Mouse (Mus musculus): ENCODE results near the gene Gnai2. TPM values are rescaled to one million over a fixed set of nuclear protein-coding genes. Genes with fewer than 3 reads are reported as not detected.
A peak's percentile ranks its signal among the peaks of the same experiment; 100 is the strongest.

The Gnai2 gene
- polyA plus RNA-seq, 1 experiment from 2014 or later = 262 TPM

DNA sequence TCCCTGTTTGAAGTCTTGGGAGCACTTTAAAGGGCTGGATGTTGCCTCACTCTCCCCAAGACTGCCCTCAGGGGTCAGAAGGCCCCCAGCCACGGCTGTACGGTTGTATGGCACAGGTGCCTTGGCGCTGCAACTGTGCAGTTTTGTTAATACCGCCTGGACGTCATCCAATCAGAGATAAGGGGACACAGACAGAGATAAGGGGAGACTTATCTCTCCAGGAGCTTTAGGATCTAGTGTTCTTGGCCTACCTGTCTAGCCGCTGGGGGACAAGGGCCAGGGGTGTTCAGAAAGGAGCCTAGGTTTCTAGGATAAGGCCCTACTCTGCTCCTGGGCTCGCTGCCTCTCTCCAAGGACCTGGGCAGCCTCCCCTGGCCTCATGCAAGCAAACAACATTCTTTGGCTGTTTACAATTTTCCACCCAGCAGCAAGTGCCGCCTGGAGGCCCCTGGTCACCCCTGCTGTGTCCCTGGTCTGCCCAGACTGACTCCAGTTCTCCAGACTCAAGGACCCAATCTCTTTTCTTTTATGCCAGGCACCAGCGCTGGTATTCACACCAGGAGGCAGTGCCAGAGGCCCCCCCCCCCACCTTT lies 27.4 kb downstream of the Gnai2 start:
- Histone ChIP-seq H3K4me1 (peaks cover 42% of the 10 kb centered on the region), H3K9ac (replicated peaks) (no peak overlapping the region), H3K4me2 (no peak overlapping the region), H3K36me3 (no peaks in the 10 kb centered on the region), H3K4me3 (replicated peaks) (no peak overlapping the region), H3K27ac (replicated peaks) (no peak overlapping the region), H3K27me3 (replicated peaks) (no peaks in the 10 kb centered on the region), H3K9me3 (replicated peaks) (no peaks in the 10 kb centered on the region)
- 61% methylated on average over 9 of the region's 9 CpGs for WGBS
- ATAC-seq (ENCODE audit: low FRiP score) = no peak

DNA sequence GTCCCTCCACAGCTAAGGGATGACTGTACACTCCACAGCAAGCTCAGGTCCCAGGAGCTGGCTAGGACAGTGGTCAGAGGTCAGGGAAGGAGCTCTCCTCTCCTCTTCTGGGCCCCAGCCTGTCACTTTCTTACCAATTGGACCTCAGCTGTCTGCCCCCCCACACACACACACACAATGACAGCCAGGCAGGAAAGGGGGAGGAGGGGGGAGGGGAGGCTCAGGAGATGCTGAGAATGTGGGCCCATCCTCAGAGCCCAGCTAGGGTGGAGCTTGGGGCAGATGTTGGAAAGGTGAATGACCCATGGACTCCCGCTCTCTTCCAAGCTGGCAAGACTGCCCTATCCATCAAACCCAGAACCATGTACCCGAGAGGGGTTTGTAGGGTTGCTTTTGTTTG lies 28.1 kb downstream of the Gnai2 start:
- H3K4me1 ChIP-seq = peaks cover 42% of the 10 kb centered on the region
- no peak overlapping the region for H3K27ac ChIP-seq (replicated peaks)
- H3K9ac ChIP-seq (replicated peaks) = no peak overlapping the region
- ATAC-seq (ENCODE audit: low FRiP score) = no peak
- H3K4me3 ChIP-seq (replicated peaks) = no peak overlapping the region
- H3K27me3 ChIP-seq (replicated peaks) = no peaks in the 10 kb centered on the region
- H3K36me3 ChIP-seq = no peaks in the 10 kb centered on the region
- WGBS = 52% methylated on average over 2 of the region's 2 CpGs
- no peaks in the 10 kb centered on the region for H3K9me3 ChIP-seq (replicated peaks)
- peak overlapping the region; percentile 22; the same call in 1 of the 2 replicates for H3K4me2 ChIP-seq

DNA sequence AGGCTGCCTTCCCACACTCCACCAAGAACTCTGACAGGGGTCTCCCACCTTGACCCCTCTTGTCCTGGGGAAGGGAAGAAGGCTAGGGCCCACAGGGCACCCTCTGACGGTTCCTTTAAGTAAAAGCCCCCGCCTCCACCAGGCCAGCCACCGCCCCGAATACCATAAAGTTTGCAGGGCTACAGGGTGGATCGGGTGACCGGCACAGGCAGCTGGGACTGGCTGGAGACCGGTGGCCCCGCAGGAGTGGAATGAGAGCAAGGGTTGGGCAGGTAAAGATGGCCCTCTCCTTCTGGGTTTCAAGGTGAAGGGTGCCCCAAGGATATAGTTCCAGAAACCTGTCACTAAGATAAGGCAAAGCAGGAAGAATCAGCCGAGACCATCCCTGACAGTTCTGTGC lies 28.6 kb downstream of the Gnai2 start:
- Histone ChIP-seq H3K27me3 (replicated peaks) (no peaks in the 10 kb centered on the region), H3K9me3 (replicated peaks) (no peaks in the 10 kb centered on the region), H3K4me1 (peaks cover 41% of the 10 kb centered on the region), H3K4me2 (peak overlapping the region; percentile 22; the same call in 1 of the 2 replicates), H3K36me3 (no peaks in the 10 kb centered on the region), H3K4me3 (replicated peaks) (no peak overlapping the region), H3K9ac (replicated peaks) (no peak overlapping the region), H3K27ac (replicated peaks) (no peak overlapping the region)
- WGBS = 22% methylated on average over 9 of the region's 9 CpGs
- no peak for ATAC-seq (ENCODE audit: low FRiP score)

DNA sequence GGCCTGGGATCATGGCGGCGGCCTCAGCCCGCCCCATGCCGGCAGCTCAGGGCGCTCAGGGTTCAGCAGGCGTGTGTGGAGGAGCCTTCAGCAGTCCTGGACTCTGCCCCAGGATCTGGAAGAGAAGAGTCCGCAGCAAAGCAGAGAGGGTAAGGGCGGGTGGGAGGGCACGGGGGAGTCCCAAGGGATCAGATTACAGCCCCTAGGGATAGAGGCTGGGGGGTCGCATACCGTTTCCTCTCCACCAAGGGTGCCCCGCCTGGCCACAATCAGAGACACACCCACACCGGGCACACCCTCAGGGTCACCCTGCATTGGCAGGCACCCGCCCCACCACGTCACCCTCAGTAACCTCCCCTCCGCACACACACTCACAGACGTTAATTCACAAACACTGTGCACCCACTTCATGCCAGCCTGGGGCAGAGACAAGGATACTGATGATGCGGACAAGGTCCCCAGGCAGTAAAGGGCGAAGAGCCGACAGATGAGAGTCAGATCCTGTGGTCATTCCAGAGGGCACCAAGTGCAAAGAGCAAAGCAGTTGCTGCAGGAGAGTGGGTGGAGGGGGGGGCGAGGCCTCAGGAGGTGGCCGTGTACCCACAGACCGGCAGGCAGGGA lies 30.0 kb downstream of the Gnai2 start:
- H3K4me3 ChIP-seq (replicated peaks) = no peak overlapping the region
- no peaks in the 10 kb centered on the region for H3K36me3 ChIP-seq
- H3K4me2 ChIP-seq = peak overlapping the region; percentile 41
- 38% methylated on average over 23 of the region's 23 CpGs for WGBS
- H3K27ac ChIP-seq (replicated peaks) = no peak overlapping the region
- no peak for ATAC-seq (ENCODE audit: low FRiP score)
- H3K9me3 ChIP-seq (replicated peaks) = no peaks in the 10 kb centered on the region
- no peaks in the 10 kb centered on the region for H3K27me3 ChIP-seq (replicated peaks)
- no peak overlapping the region for H3K9ac ChIP-seq (replicated peaks)
- peaks cover 37% of the 10 kb centered on the region for H3K4me1 ChIP-seq

DNA sequence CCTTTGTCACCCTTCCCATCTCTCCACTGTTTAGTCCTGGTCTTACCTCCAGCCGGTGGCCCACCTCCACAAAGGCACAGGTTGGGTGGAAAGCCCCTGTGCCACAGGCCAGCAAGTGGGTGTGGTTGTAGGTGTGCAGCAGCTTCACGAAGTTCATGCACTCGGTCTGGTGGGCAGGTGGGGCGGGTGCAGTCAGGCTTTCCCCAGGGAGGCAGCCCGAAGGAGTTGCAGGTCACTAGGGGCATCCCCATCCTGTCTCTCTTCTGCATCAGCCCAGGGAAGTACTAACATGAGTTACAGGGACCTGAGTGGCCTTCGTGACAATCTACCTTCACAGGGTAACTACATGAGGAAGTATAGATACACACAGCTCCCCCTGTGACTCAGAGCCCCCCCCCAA lies 31.9 kb downstream of the Gnai2 start:
- no peaks in the 10 kb centered on the region for H3K9me3 ChIP-seq (replicated peaks)
- H3K4me1 ChIP-seq = peaks cover 29% of the 10 kb centered on the region
- no peak overlapping the region for H3K4me2 ChIP-seq
- H3K36me3 ChIP-seq = no peaks in the 10 kb centered on the region
- no peak for ATAC-seq (ENCODE audit: low FRiP score)
- H3K4me3 ChIP-seq (replicated peaks) = no peak overlapping the region
- WGBS = 79% methylated on average over 6 of the region's 6 CpGs
- H3K27me3 ChIP-seq (replicated peaks) = no peaks in the 10 kb centered on the region
- no peak overlapping the region for H3K9ac ChIP-seq (replicated peaks)
- H3K27ac ChIP-seq (replicated peaks) = no peak overlapping the region

DNA sequence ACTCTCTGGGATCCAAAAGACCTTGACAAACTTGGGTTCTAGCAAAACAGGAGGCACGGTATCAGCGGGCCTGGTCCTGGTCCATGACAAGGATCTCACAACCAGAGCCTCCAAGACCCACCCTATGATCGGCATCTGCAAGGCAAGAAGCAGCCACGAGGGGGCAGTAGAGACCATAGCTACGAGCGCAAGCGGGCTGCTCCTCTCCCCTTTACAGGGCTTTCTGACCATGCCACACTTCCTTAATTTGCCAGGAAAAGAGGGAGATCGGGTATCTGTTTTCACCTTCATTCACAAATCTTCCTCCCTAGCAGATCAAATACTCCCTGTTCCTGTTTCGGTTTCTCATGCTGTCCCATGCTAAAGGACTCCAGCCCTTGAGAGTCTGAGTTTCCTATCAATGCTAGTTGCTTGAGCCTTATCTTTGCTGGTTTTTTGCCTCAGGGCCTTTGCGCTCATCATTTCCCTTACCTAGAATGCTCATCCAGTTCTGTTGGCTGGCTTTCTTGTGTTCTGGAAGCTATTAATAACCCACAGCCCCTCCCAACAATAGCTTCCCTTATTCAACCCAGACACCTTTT lies 33.0 kb downstream of the Gnai2 start:
- Histone ChIP-seq H3K27ac (replicated peaks) (peak overlapping the region; percentile 64), H3K36me3 (no peaks in the 10 kb centered on the region), H3K27me3 (replicated peaks) (no peaks in the 10 kb centered on the region), H3K4me1 (peaks cover 20% of the 10 kb centered on the region), H3K4me3 (replicated peaks) (no peak overlapping the region), H3K9me3 (replicated peaks) (no peaks in the 10 kb centered on the region), H3K9ac (replicated peaks) (no peak overlapping the region), H3K4me2 (no peak overlapping the region; the same call in 1 of the 2 replicates)
- ATAC-seq (ENCODE audit: low FRiP score) = peak; percentile 62; the same call in 1 of the 2 replicates
- 14% methylated on average over 10 of the region's 10 CpGs for WGBS

DNA sequence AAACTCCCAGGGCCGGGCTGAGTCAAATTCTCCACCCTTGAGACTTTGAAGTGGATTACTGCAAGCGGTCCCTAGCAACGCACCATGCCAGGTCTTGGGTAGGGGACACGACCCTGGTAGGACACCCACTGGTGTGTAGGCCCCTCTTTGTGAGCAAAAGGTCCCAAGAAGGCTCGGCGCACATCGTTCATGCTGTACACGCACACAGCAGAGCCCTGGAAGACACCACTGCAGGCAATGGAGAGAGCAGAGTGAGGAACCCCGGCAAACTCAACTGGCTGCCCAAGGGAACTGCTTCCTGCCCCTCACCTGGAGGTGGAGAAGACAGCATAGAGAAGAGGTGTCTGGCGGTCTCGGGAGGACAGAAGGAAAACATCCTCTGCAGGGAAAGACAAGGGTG lies 33.9 kb downstream of the Gnai2 start:
- Histone ChIP-seq H3K36me3 (no peaks in the 10 kb centered on the region), H3K4me2 (no peak overlapping the region), H3K4me1 (peaks cover 16% of the 10 kb centered on the region), H3K9ac (replicated peaks) (no peak overlapping the region), H3K9me3 (replicated peaks) (no peaks in the 10 kb centered on the region), H3K27me3 (replicated peaks) (no peaks in the 10 kb centered on the region), H3K27ac (replicated peaks) (no peak overlapping the region), H3K4me3 (replicated peaks) (no peak overlapping the region)
- 88% methylated on average over 11 of the region's 11 CpGs for WGBS
- no peak for ATAC-seq (ENCODE audit: low FRiP score)

DNA sequence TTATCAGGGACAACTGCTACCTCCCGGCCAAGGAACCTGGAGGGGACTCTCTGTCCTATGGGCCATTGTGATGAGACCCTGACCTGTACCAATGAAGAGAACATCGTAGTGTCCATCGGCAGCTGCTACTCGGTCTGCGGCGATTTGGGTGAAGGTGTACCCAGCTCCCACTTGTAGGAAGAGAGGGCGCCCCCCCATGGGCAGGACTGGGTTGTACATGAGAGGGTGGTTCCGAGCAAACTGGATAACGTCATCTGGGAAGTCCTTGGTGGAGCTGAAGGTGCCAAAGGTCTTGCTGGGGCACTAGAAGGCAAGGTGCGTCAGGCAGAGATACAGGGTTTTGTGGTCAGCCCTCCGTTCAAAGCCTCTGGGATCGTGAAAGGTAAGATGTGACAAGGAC lies 34.4 kb downstream of the Gnai2 start:
- H3K4me2 ChIP-seq = no peak overlapping the region
- H3K9me3 ChIP-seq (replicated peaks) = no peaks in the 10 kb centered on the region
- no peak overlapping the region for H3K4me3 ChIP-seq (replicated peaks)
- 87% methylated on average over 12 of the region's 12 CpGs for WGBS
- peaks cover 13% of the 10 kb centered on the region for H3K4me1 ChIP-seq
- H3K27me3 ChIP-seq (replicated peaks) = no peaks in the 10 kb centered on the region
- H3K27ac ChIP-seq (replicated peaks) = no peak overlapping the region
- no peak overlapping the region for H3K9ac ChIP-seq (replicated peaks)
- no peaks in the 10 kb centered on the region for H3K36me3 ChIP-seq
- ATAC-seq (ENCODE audit: low FRiP score) = no peak

DNA sequence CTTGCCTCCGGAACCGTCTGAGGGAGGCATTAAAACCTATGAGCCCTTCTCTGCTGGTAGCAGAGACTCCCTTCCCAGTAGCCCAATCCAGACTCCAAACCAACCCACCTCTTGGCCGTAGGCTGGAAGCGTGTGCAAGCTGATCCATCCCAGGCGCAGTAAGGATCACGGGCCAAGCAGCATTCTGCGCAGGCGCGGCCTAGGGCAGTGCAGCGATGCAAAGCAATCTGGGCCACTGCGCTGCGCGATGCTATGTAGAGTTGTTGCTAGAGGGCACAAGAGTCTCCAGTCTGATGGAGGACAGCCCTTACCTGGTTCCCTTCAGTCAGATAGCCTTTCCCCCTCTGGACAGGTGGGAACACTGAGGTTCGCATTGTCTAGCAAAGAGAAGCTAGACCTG lies 35.3 kb downstream of the Gnai2 start:
- WGBS = 76% methylated on average over 14 of the region's 14 CpGs
- Histone ChIP-seq H3K9ac (replicated peaks) (no peak overlapping the region), H3K4me2 (no peak overlapping the region), H3K36me3 (no peaks in the 10 kb centered on the region), H3K9me3 (replicated peaks) (no peaks in the 10 kb centered on the region), H3K27me3 (replicated peaks) (no peaks in the 10 kb centered on the region), H3K4me1 (peaks cover 12% of the 10 kb centered on the region), H3K27ac (replicated peaks) (no peak overlapping the region), H3K4me3 (replicated peaks) (no peak overlapping the region)
- no peak for ATAC-seq (ENCODE audit: low FRiP score)

DNA sequence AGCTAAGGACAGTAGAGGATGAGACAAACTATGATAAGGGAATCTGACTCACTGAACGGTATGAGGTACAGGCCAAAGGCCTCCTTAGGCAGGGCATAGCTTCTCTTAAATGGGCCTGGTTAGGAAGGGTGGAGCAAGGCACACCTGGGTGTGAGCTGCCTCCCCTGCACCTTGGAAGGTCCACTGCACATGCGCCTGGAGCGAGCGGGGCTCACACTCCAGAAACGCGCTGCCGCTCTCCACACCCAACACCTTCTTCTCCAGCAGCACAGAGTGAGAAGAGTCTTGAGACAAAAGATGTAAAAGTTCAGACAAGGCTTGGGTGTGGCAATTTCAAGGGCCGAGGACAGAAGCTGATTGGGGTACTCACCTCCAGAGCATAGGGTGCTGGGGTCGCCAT lies 35.7 kb downstream of the Gnai2 start:
- peaks cover 9% of the 10 kb centered on the region for H3K4me1 ChIP-seq
- WGBS = 90% methylated on average over 9 of the region's 9 CpGs
- no peaks in the 10 kb centered on the region for H3K9me3 ChIP-seq (replicated peaks)
- no peak for ATAC-seq (ENCODE audit: low FRiP score)
- H3K4me2 ChIP-seq = no peak overlapping the region
- H3K9ac ChIP-seq (replicated peaks) = no peak overlapping the region
- H3K27me3 ChIP-seq (replicated peaks) = no peaks in the 10 kb centered on the region
- peaks cover under 1% of the 10 kb centered on the region; the same call in 1 of the 2 replicates for H3K36me3 ChIP-seq
- H3K27ac ChIP-seq (replicated peaks) = no peak overlapping the region
- no peak overlapping the region for H3K4me3 ChIP-seq (replicated peaks)

DNA sequence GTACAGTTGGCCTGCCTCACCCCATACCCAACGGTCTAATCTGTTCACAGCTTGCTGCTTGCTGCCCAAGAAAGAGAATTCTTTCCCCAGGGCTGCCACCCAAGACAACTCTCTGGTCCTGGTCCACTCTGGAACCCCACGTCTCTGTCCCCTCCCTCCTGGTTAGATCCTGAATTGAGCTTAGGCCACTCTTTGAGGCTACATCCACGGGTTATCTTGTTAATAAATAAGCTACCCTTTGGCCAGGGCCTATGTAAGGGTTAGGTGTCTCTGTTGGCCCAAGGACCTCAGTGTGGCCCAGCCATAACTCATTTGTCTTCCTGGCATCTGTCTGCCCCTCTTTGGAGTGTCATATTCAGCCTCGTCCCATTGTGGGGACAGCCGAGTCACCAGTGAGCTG lies 36.8 kb downstream of the Gnai2 start:
- Histone ChIP-seq H3K4me2 (no peak overlapping the region), H3K9ac (replicated peaks) (no peak overlapping the region)

More for the DNA sequence above, 36.8 kb downstream of the Gnai2 start:
- no peak for ATAC-seq (ENCODE audit: low FRiP score)
- WGBS = 85% methylated on average over 5 of the region's 5 CpGs
- Histone ChIP-seq H3K27ac (replicated peaks) (no peak overlapping the region), H3K4me1 (peaks cover 9% of the 10 kb centered on the region), H3K27me3 (replicated peaks) (no peaks in the 10 kb centered on the region), H3K36me3 (peaks cover 8% of the 10 kb centered on the region), H3K4me3 (replicated peaks) (no peak overlapping the region), H3K9me3 (replicated peaks) (no peaks in the 10 kb centered on the region)
